Mouse (Mus musculus): ENCODE results near the gene Dusp12. TPM values are rescaled to one million over a fixed set of nuclear protein-coding genes. Genes with fewer than 3 reads are reported as not detected.

Gene Dusp12
- polyA plus RNA-seq, 1 experiment from 2014 or later: 40.7 TPM

GRCm38 (mm10) chr1:170868107-170868904 is 17.0 kb downstream of the Dusp12 start:
- Histone ChIP-seq H3K27ac (no peak overlapping the region), H3K4me1 (replicated peaks) (peaks cover 20% of the 10 kb centered on the region), H3K4me3 (peak overlapping the region; percentile 85), H3K36me3 (peaks cover 10% of the 10 kb centered on the region), H3K27me3 (no peaks in the 10 kb centered on the region), H3K4me2 (peak overlapping the region; percentile 83), H3K9ac (peak overlapping the region; percentile 92), H3K9me3 (no peaks in the 10 kb centered on the region)
- ATAC-seq (ENCODE audit: low FRiP score): peak; percentile 86
- WGBS: under 1% methylated on average over 33 of the region's 33 CpGs

- H3K4me2 ChIP-seq: peak within 1 kb of the TSS; percentile 83
- no peaks in the 10 kb centered on the region for H3K27me3 ChIP-seq
- under 1% methylated on average over 25 of the region's 25 CpGs for WGBS
- peak within 1 kb of the TSS; percentile 82 for H3K27ac ChIP-seq
- H3K9me3 ChIP-seq: no peaks in the 10 kb centered on the region
- peak within 1 kb of the TSS; percentile 92 for H3K9ac ChIP-seq
- peaks cover 8% of the 10 kb centered on the region; the same call in 1 of the 2 replicates for H3K36me3 ChIP-seq
- ATAC-seq (ENCODE audit: low FRiP score): peak; percentile 67
- peak within 1 kb of the TSS; percentile 85 for H3K4me3 ChIP-seq
- H3K4me1 ChIP-seq (replicated peaks): peaks cover 22% of the 10 kb centered on the region
These were observed 17.6 kb downstream of the Dusp12 start, which contains the start of gene Atf6 for GRCm38 (mm10) chr1:170867691-170868105. Gene Atf6, minus strand, starts transcription at chr1:170867771.

GRCm38 (mm10) chr1:170866992-170867690 is 18.2 kb downstream of the Dusp12 start:
- H3K9me3 ChIP-seq: no peaks in the 10 kb centered on the region
- ATAC-seq (ENCODE audit: low FRiP score): peak; percentile 41
- peak overlapping the region; percentile 92 for H3K9ac ChIP-seq
- H3K4me2 ChIP-seq: peak overlapping the region; percentile 83
- H3K4me3 ChIP-seq: peak overlapping the region; percentile 85
- H3K27ac ChIP-seq: peak overlapping the region; percentile 82
- H3K27me3 ChIP-seq: no peaks in the 10 kb centered on the region
- 4% methylated on average over 30 of the region's 30 CpGs for WGBS
- peaks cover 24% of the 10 kb centered on the region for H3K4me1 ChIP-seq (replicated peaks)
- peaks cover 2% of the 10 kb centered on the region; the same call in 1 of the 2 replicates for H3K36me3 ChIP-seq

- Histone ChIP-seq H3K9ac (no peak overlapping the region), H3K27me3 (no peaks in the 10 kb centered on the region), H3K4me1 (replicated peaks) (peaks cover 24% of the 10 kb centered on the region), H3K4me2 (no peak overlapping the region), H3K36me3 (no peaks in the 10 kb centered on the region), H3K4me3 (no peak overlapping the region), H3K27ac (no peak overlapping the region), H3K9me3 (no peaks in the 10 kb centered on the region)
- WGBS: 90% methylated on average over 5 of the region's 5 CpGs
- ATAC-seq (ENCODE audit: low FRiP score): no peak
These were observed 19.9 kb downstream of the Dusp12 start for GRCm38 (mm10) chr1:170865406-170865805.

GRCm38 (mm10) chr1:170864754-170865153 is 20.6 kb downstream of the Dusp12 start:
- no peak overlapping the region for H3K9ac ChIP-seq
- H3K27me3 ChIP-seq: no peaks in the 10 kb centered on the region
- H3K9me3 ChIP-seq: no peaks in the 10 kb centered on the region
- no peak for ATAC-seq (ENCODE audit: low FRiP score)
- no peak overlapping the region for H3K27ac ChIP-seq
- peaks cover 24% of the 10 kb centered on the region for H3K4me1 ChIP-seq (replicated peaks)
- no peaks in the 10 kb centered on the region for H3K36me3 ChIP-seq
- no peak overlapping the region for H3K4me2 ChIP-seq
- no peak overlapping the region for H3K4me3 ChIP-seq
- 84% methylated on average over 3 of the region's 3 CpGs for WGBS

- Histone ChIP-seq H3K4me1 (replicated peaks) (peaks cover 21% of the 10 kb centered on the region), H3K27me3 (no peaks in the 10 kb centered on the region)
These were observed 21.1 kb downstream of the Dusp12 start for GRCm38 (mm10) chr1:170864234-170864633.

GRCm38 (mm10) chr1:170863033-170863432 is 22.3 kb downstream of the Dusp12 start:
- WGBS: 82% methylated on average over 4 of the region's 4 CpGs
- no peak overlapping the region for H3K4me2 ChIP-seq
- H3K9ac ChIP-seq: no peak overlapping the region
- no peaks in the 10 kb centered on the region for H3K36me3 ChIP-seq
- H3K4me3 ChIP-seq: no peak overlapping the region
- H3K9me3 ChIP-seq: no peaks in the 10 kb centered on the region
- no peak overlapping the region for H3K27ac ChIP-seq
- ATAC-seq (ENCODE audit: low FRiP score): no peak
- peaks cover 20% of the 10 kb centered on the region for H3K4me1 ChIP-seq (replicated peaks)
- no peaks in the 10 kb centered on the region for H3K27me3 ChIP-seq

More at GRCm38 (mm10) chr1:170864234-170864633, 21.1 kb downstream of the Dusp12 start:
- Histone ChIP-seq H3K27ac (no peak overlapping the region), H3K4me2 (no peak overlapping the region), H3K9me3 (no peaks in the 10 kb centered on the region), H3K36me3 (no peaks in the 10 kb centered on the region), H3K4me3 (no peak overlapping the region), H3K9ac (no peak overlapping the region)
- no peak for ATAC-seq (ENCODE audit: low FRiP score)

- no peaks in the 10 kb centered on the region for H3K36me3 ChIP-seq
- WGBS: 81% methylated on average over 3 of the region's 3 CpGs
- H3K9ac ChIP-seq: no peak overlapping the region
- H3K9me3 ChIP-seq: no peaks in the 10 kb centered on the region
- no peak for ATAC-seq (ENCODE audit: low FRiP score)
- no peaks in the 10 kb centered on the region for H3K27me3 ChIP-seq
- H3K27ac ChIP-seq: no peak overlapping the region
- peaks cover 20% of the 10 kb centered on the region for H3K4me1 ChIP-seq (replicated peaks)
- H3K4me3 ChIP-seq: no peak overlapping the region
- H3K4me2 ChIP-seq: no peak overlapping the region
These were observed 23.0 kb downstream of the Dusp12 start for GRCm38 (mm10) chr1:170862435-170862717.

GRCm38 (mm10) chr1:170861671-170862434 is 23.5 kb downstream of the Dusp12 start:
- no peaks in the 10 kb centered on the region for H3K36me3 ChIP-seq
- ATAC-seq (ENCODE audit: low FRiP score): no peak
- no peaks in the 10 kb centered on the region for H3K27me3 ChIP-seq
- H3K9me3 ChIP-seq: no peaks in the 10 kb centered on the region
- H3K4me1 ChIP-seq (replicated peaks): peaks cover 18% of the 10 kb centered on the region
- no peak overlapping the region for H3K9ac ChIP-seq
- H3K27ac ChIP-seq: no peak overlapping the region
- WGBS: 83% methylated on average over 13 of the region's 13 CpGs
- H3K4me2 ChIP-seq: no peak overlapping the region
- no peak overlapping the region for H3K4me3 ChIP-seq

- Histone ChIP-seq H3K4me3 (no peak overlapping the region), H3K4me1 (replicated peaks) (0 out of 2 replicates have a peak, but pooled peaks cover 3% of the 10 kb centered on the region), H3K9ac (no peak overlapping the region), H3K27me3 (no peaks in the 10 kb centered on the region), H3K9me3 (no peaks in the 10 kb centered on the region), H3K4me2 (no peak overlapping the region), H3K27ac (no peak overlapping the region), H3K36me3 (no peaks in the 10 kb centered on the region)
- ATAC-seq (ENCODE audit: low FRiP score): no peak
- WGBS: 75% methylated on average over 2 of the region's 2 CpGs
These were observed 26.5 kb downstream of the Dusp12 start for GRCm38 (mm10) chr1:170858872-170859271.

- 82% methylated on average over 2 of the region's 2 CpGs for WGBS
- no peak overlapping the region for H3K9ac ChIP-seq
- H3K36me3 ChIP-seq: peaks cover 4% of the 10 kb centered on the region; the same call in 1 of the 2 replicates
- H3K4me2 ChIP-seq: no peak overlapping the region
- no peaks in the 10 kb centered on the region for H3K27me3 ChIP-seq
- H3K27ac ChIP-seq: no peak overlapping the region
- no peak for ATAC-seq (ENCODE audit: low FRiP score)
- no peaks in the 10 kb centered on the region for H3K9me3 ChIP-seq
- no peaks in the 10 kb centered on the region for H3K4me1 ChIP-seq (replicated peaks)
- no peak overlapping the region for H3K4me3 ChIP-seq
These were observed 28.0 kb downstream of the Dusp12 start for GRCm38 (mm10) chr1:170857369-170857768.

GRCm38 (mm10) chr1:170855056-170855760 is 30.1 kb downstream of the Dusp12 start:
- WGBS: 89% methylated on average over 13 of the region's 13 CpGs
- H3K9ac ChIP-seq: no peak overlapping the region
- H3K36me3 ChIP-seq: peaks cover 15% of the 10 kb centered on the region
- H3K9me3 ChIP-seq: no peaks in the 10 kb centered on the region
- H3K27ac ChIP-seq: no peak overlapping the region
- no peaks in the 10 kb centered on the region for H3K27me3 ChIP-seq
- no peaks in the 10 kb centered on the region for H3K4me1 ChIP-seq (replicated peaks)
- H3K4me2 ChIP-seq: no peak overlapping the region
- no peak overlapping the region for H3K4me3 ChIP-seq
- ATAC-seq (ENCODE audit: low FRiP score): no peak
